Mouse (Mus musculus): Measurements from ENCODE around the gene Lbr. TPM values are rescaled to one million over a fixed set of nuclear protein-coding genes. Genes with fewer than 3 reads are reported as not detected.
"Not testable (repeated sequence)": the region's sequence is repeated elsewhere in the genome, so short reads cannot be mapped to it uniquely, and the experiment has no call there.

Gene Lbr
- polyA plus RNA-seq, 1 experiment from 2014 or later = 93.6 TPM

GRCm38 (mm10) chr1:181811481-181812223 lies 31.2 kb downstream of the Lbr start:
- Histone ChIP-seq H3K9me3 (replicated peaks) (no peaks in the 10 kb centered on the region), H3K9ac (no peak overlapping the region), H3K4me3 (no peak overlapping the region), H3K27ac (peak overlapping the region; percentile 12; the same call in 1 of the 2 replicates), H3K4me2 (no peak overlapping the region), H3K27me3 (no peaks in the 10 kb centered on the region), H3K36me3 (ENCODE audit: poor library complexity, severe bottlenecking) (peaks cover 37% of the 10 kb centered on the region), H3K4me1 (no peaks in the 10 kb centered on the region)
- ATAC-seq = no peak
- 90% methylated on average over 18 of the region's 18 CpGs for WGBS

- Histone ChIP-seq H3K4me3 (no peak overlapping the region), H3K4me1 (no peaks in the 10 kb centered on the region), H3K27ac (no peak overlapping the region), H3K9me3 (replicated peaks) (no peaks in the 10 kb centered on the region), H3K9ac (no peak overlapping the region), H3K27me3 (no peaks in the 10 kb centered on the region), H3K36me3 (ENCODE audit: poor library complexity, severe bottlenecking) (no peaks in the 10 kb centered on the region), H3K4me2 (no peak overlapping the region)
- no peak for ATAC-seq
- 84% methylated on average over 4 of the region's 4 CpGs for WGBS
Observed at GRCm38 (mm10) chr1:181800667-181801066, 42.2 kb downstream of the Lbr start.

- H3K36me3 ChIP-seq (ENCODE audit: poor library complexity, severe bottlenecking) = no peaks in the 10 kb centered on the region
- no peak overlapping the region for H3K9ac ChIP-seq
- no peak for ATAC-seq
- no peak overlapping the region for H3K27ac ChIP-seq
- 81% methylated on average over 3 of the region's 3 CpGs for WGBS
- no peak overlapping the region for H3K4me3 ChIP-seq
- no peaks in the 10 kb centered on the region for H3K27me3 ChIP-seq
- no peaks in the 10 kb centered on the region for H3K9me3 ChIP-seq (replicated peaks)
- no peak overlapping the region for H3K4me2 ChIP-seq
- H3K4me1 ChIP-seq = no peaks in the 10 kb centered on the region
Observed at GRCm38 (mm10) chr1:181799911-181800310, 42.9 kb downstream of the Lbr start.

GRCm38 (mm10) chr1:181793541-181793940 lies 49.3 kb downstream of the Lbr start:
- Histone ChIP-seq H3K27me3 (no peaks in the 10 kb centered on the region), H3K4me3 (no peak overlapping the region), H3K9me3 (replicated peaks) (no peaks in the 10 kb centered on the region), H3K9ac (no peak overlapping the region), H3K4me1 (peaks cover 8% of the 10 kb centered on the region; the same call in 1 of the 2 replicates), H3K36me3 (ENCODE audit: poor library complexity, severe bottlenecking) (no peaks in the 10 kb centered on the region), H3K4me2 (no peak overlapping the region), H3K27ac (no peak overlapping the region)
- WGBS = 54% methylated on average over 2 of the region's 2 CpGs
- ATAC-seq = no peak

GRCm38 (mm10) chr1:181789952-181790351 lies 52.9 kb downstream of the Lbr start:
- ATAC-seq = no peak

GRCm38 (mm10) chr1:181782600-181782999 lies 60.2 kb downstream of the Lbr start:
- not testable (repeated sequence) for H3K9ac ChIP-seq; ATAC-seq; H3K27ac ChIP-seq; H3K4me3 ChIP-seq; H3K4me1 ChIP-seq; H3K27me3 ChIP-seq; H3K9me3 ChIP-seq (replicated peaks); H3K4me2 ChIP-seq; H3K36me3 ChIP-seq (ENCODE audit: poor library complexity, severe bottlenecking)
- 93% methylated on average over 11 of the region's 11 CpGs for WGBS

More at GRCm38 (mm10) chr1:181789952-181790351, 52.9 kb downstream of the Lbr start:
- H3K9me3 ChIP-seq (replicated peaks) = no peaks in the 10 kb centered on the region
- H3K4me2 ChIP-seq = no peak overlapping the region
- H3K4me3 ChIP-seq = no peak overlapping the region
- peaks cover 8% of the 10 kb centered on the region; the same call in 1 of the 2 replicates for H3K4me1 ChIP-seq
- WGBS = 47% methylated on average over 6 of the region's 6 CpGs
- H3K27me3 ChIP-seq = no peaks in the 10 kb centered on the region
- no peak overlapping the region for H3K27ac ChIP-seq
- no peak overlapping the region for H3K9ac ChIP-seq
- H3K36me3 ChIP-seq (ENCODE audit: poor library complexity, severe bottlenecking) = no peaks in the 10 kb centered on the region

- no peak overlapping the region for H3K27ac ChIP-seq
- H3K36me3 ChIP-seq (ENCODE audit: poor library complexity, severe bottlenecking) = no peaks in the 10 kb centered on the region
- no peak overlapping the region for H3K4me3 ChIP-seq
- H3K9me3 ChIP-seq (replicated peaks) = no peaks in the 10 kb centered on the region
- 72% methylated on average over 1 of the region's 1 CpGs for WGBS
- H3K4me2 ChIP-seq = no peak overlapping the region
- no peak for ATAC-seq
- H3K4me1 ChIP-seq = no peaks in the 10 kb centered on the region
- H3K27me3 ChIP-seq = no peaks in the 10 kb centered on the region
- H3K9ac ChIP-seq = no peak overlapping the region
Observed at GRCm38 (mm10) chr1:181776541-181776940, 66.3 kb downstream of the Lbr start.

- no peaks in the 10 kb centered on the region for H3K4me1 ChIP-seq
- no peak for ATAC-seq
- no peak overlapping the region for H3K4me2 ChIP-seq
- no peaks in the 10 kb centered on the region for H3K36me3 ChIP-seq (ENCODE audit: poor library complexity, severe bottlenecking)
- H3K9me3 ChIP-seq (replicated peaks) = peaks cover 4% of the 10 kb centered on the region; the same call in 1 of the 2 replicates
- no peaks in the 10 kb centered on the region for H3K27me3 ChIP-seq
- 98% methylated on average over 3 of the region's 3 CpGs for WGBS
- no peak overlapping the region for H3K27ac ChIP-seq
- no peak overlapping the region for H3K4me3 ChIP-seq
- no peak overlapping the region for H3K9ac ChIP-seq
Observed at GRCm38 (mm10) chr1:181771871-181772270, 71.0 kb downstream of the Lbr start.

GRCm38 (mm10) chr1:181769392-181769791 lies 73.5 kb downstream of the Lbr start:
- no peak for ATAC-seq
- no peaks in the 10 kb centered on the region for H3K36me3 ChIP-seq (ENCODE audit: poor library complexity, severe bottlenecking)
- H3K27ac ChIP-seq = no peak overlapping the region
- H3K4me2 ChIP-seq = no peak overlapping the region
- no peak overlapping the region for H3K4me3 ChIP-seq
- peaks cover 4% of the 10 kb centered on the region; the same call in 1 of the 2 replicates for H3K9me3 ChIP-seq (replicated peaks)
- WGBS = 58% methylated on average over 14 of the region's 14 CpGs
- H3K4me1 ChIP-seq = no peaks in the 10 kb centered on the region
- no peaks in the 10 kb centered on the region for H3K27me3 ChIP-seq
- H3K9ac ChIP-seq = no peak overlapping the region

Other genes starting within 250 kb of the Lbr start
- 35.0 and 37.3 TPM in 2 replicates for gene Enah, start 176.9 kb upstream of the Lbr start, polyA plus RNA-seq (2015; fragmentation: Nextera tagmentation; extraction: Ambion mirVana)